Mouse (Mus musculus): ENCODE measurements around the gene Ankle2. TPM values are rescaled to one million over a fixed set of nuclear protein-coding genes. Genes with fewer than 3 reads are reported as not detected.

The Ankle2 gene
- polyA plus RNA-seq, 1 experiment from 2014 or later: 39.8 TPM

GRCm38 (mm10) chr5:110281984-110282383 is 51.2 kb downstream of the Ankle2 start:
- no peak overlapping the region for H3K4me3 ChIP-seq (ENCODE audit: low read depth, low read length)
- peaks cover 16% of the 10 kb centered on the region for H3K27me3 ChIP-seq (ENCODE audit: insufficient read depth, low read length)
- 77% methylated on average over 2 of the region's 2 CpGs for WGBS
- no peaks in the 10 kb centered on the region for H3K36me3 ChIP-seq (ENCODE audit: insufficient read depth)
- no peaks in the 10 kb centered on the region for H3K9me3 ChIP-seq (ENCODE audit: low read depth, low read length)
- peaks cover 4% of the 10 kb centered on the region; the same call in 1 of the 2 replicates for H3K4me1 ChIP-seq (ENCODE audit: insufficient read depth)
- no peak for DNase-seq
- H3K27ac ChIP-seq (ENCODE audit: low read depth): no peak overlapping the region
- no peak for TF ChIP-seq CTCF (IDR thresholded peaks at IDR 0.05; ENCODE audit: low read depth)
- no peak for ATAC-seq (ENCODE audit: insufficient read depth)
- H3K9ac ChIP-seq: no peak overlapping the region
- no peak overlapping the region for H3K4me2 ChIP-seq

- no peak overlapping the region for H3K27ac ChIP-seq (ENCODE audit: low read depth)
- peaks cover 7% of the 10 kb centered on the region for H3K36me3 ChIP-seq (ENCODE audit: insufficient read depth)
- H3K4me2 ChIP-seq: peak overlapping the region; percentile 97
- peaks cover 4% of the 10 kb centered on the region; the same call in 1 of the 2 replicates for H3K4me1 ChIP-seq (ENCODE audit: insufficient read depth)
- no peak overlapping the region for H3K9ac ChIP-seq
- peak; percentile 58 for TF ChIP-seq CTCF (IDR thresholded peaks at IDR 0.05; ENCODE audit: low read depth)
- DNase-seq (peak; percentile 77), ATAC-seq (ENCODE audit: insufficient read depth) (no peak)
- H3K9me3 ChIP-seq (ENCODE audit: low read depth, low read length): no peaks in the 10 kb centered on the region
- peak overlapping the region; percentile 72; the same call in 1 of the 2 replicates for H3K4me3 ChIP-seq (ENCODE audit: low read depth, low read length)
- peaks cover 16% of the 10 kb centered on the region for H3K27me3 ChIP-seq (ENCODE audit: insufficient read depth, low read length)
- WGBS: 16% methylated on average over 4 of the region's 4 CpGs
Observed at GRCm38 (mm10) chr5:110284536-110284935, 53.7 kb downstream of the Ankle2 start.

- no peaks in the 10 kb centered on the region for H3K9me3 ChIP-seq (ENCODE audit: low read depth, low read length)
- no peak for TF ChIP-seq CTCF (IDR thresholded peaks at IDR 0.05; ENCODE audit: low read depth)
- peaks cover 4% of the 10 kb centered on the region; the same call in 1 of the 2 replicates for H3K4me1 ChIP-seq (ENCODE audit: insufficient read depth)
- DNase-seq: peak; percentile 2
- H3K4me2 ChIP-seq: peak overlapping the region; percentile 97
- peaks cover 16% of the 10 kb centered on the region for H3K27me3 ChIP-seq (ENCODE audit: insufficient read depth, low read length)
- no peak overlapping the region for H3K27ac ChIP-seq (ENCODE audit: low read depth)
- 4% methylated on average over 15 of the region's 15 CpGs for WGBS
- peak overlapping the region; percentile 72 for H3K4me3 ChIP-seq (ENCODE audit: low read depth, low read length)
- no peak for ATAC-seq (ENCODE audit: insufficient read depth)
- H3K36me3 ChIP-seq (ENCODE audit: insufficient read depth): peaks cover 13% of the 10 kb centered on the region
- H3K9ac ChIP-seq: peak overlapping the region; percentile 51; the same call in 1 of the 2 replicates
Observed at GRCm38 (mm10) chr5:110285156-110285555, 54.4 kb downstream of the Ankle2 start.

DNA sequence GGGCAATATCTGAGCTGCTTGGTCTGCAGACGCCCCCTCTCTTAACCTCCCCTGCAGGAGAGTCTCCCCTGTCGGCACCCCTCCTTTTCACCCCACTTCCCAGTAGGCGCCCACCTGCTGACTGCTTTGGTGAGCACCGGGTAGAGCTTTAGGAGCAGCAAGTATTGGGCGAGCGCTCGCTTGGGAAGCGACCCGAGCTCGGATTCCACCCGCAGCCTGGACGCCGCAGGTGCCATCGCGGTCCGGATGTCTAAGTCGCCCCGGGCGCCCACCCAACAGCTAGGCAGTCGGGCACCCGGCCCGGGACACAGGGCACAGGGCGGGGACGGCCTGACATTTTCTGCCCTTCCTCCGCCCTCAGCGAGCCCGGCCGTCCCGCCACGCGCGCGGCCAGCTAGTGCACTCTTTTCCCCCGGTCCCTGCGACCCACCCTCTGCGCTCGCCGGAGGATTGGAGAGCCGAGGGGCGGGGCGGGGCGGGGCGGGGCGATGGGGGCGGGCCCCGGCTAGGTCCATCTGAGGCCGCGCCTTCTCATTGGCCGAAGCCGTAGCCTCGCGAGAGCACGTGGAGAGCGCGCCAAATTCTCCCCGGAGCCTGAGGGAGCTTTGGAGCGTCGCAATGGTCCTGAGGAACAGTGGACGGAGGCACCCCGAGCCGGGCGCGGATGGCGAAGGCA is 55.1 kb downstream of the Ankle2 start, which contains the start of the genes Pxmp2 and Pole:
TSS of gene Pxmp2 (minus strand) at position 417 of the 676 bp plus-strand sequence.
TSS of gene Pole (plus strand) at position 537 of the 676 bp plus-strand sequence.
- H3K4me1 ChIP-seq (ENCODE audit: insufficient read depth): peaks cover 4% of the 10 kb centered on the region; the same call in 1 of the 2 replicates
- peak within 1 kb of the TSS; percentile 97 for H3K4me2 ChIP-seq
- DNase-seq: peak; percentile 98
- H3K27ac ChIP-seq (ENCODE audit: low read depth): peak within 1 kb of the TSS; percentile 80
- peak within 1 kb of the TSS; percentile 83 for H3K9ac ChIP-seq
- no peak for TF ChIP-seq CTCF (IDR thresholded peaks at IDR 0.05; ENCODE audit: low read depth)
- under 1% methylated on average over 64 of the region's 64 CpGs for WGBS
- peak; percentile 99 for ATAC-seq (ENCODE audit: insufficient read depth)
- H3K36me3 ChIP-seq (ENCODE audit: insufficient read depth): peaks cover 21% of the 10 kb centered on the region
- peaks cover 16% of the 10 kb centered on the region for H3K27me3 ChIP-seq (ENCODE audit: insufficient read depth, low read length)
- peak within 1 kb of the TSS; percentile 72 for H3K4me3 ChIP-seq (ENCODE audit: low read depth, low read length)
- no peaks in the 10 kb centered on the region for H3K9me3 ChIP-seq (ENCODE audit: low read depth, low read length)

GRCm38 (mm10) chr5:110286446-110287083 is 55.8 kb downstream of the Ankle2 start:
- Histone ChIP-seq H3K4me3 (ENCODE audit: low read depth, low read length) (peak overlapping the region; percentile 72), H3K27me3 (ENCODE audit: insufficient read depth, low read length) (peaks cover 16% of the 10 kb centered on the region), H3K9ac (peak overlapping the region; percentile 83), H3K36me3 (ENCODE audit: insufficient read depth) (peaks cover 27% of the 10 kb centered on the region), H3K4me2 (peak overlapping the region; percentile 97), H3K9me3 (ENCODE audit: low read depth, low read length) (no peaks in the 10 kb centered on the region), H3K4me1 (ENCODE audit: insufficient read depth) (peaks cover 4% of the 10 kb centered on the region; the same call in 1 of the 2 replicates), H3K27ac (ENCODE audit: low read depth) (peak overlapping the region; percentile 80)
- 2% methylated on average over 30 of the region's 31 CpGs for WGBS
- no peak for TF ChIP-seq CTCF (IDR thresholded peaks at IDR 0.05; ENCODE audit: low read depth)
- DNase-seq (no peak), ATAC-seq (ENCODE audit: insufficient read depth) (peak; percentile 83)

GRCm38 (mm10) chr5:110287084-110287475 is 56.3 kb downstream of the Ankle2 start:
- no peak for TF ChIP-seq CTCF (IDR thresholded peaks at IDR 0.05; ENCODE audit: low read depth)
- Histone ChIP-seq H3K9ac (peak overlapping the region; percentile 83), H3K4me2 (peak overlapping the region; percentile 97), H3K27ac (ENCODE audit: low read depth) (no peak overlapping the region), H3K4me1 (ENCODE audit: insufficient read depth) (peaks cover 4% of the 10 kb centered on the region; the same call in 1 of the 2 replicates), H3K9me3 (ENCODE audit: low read depth, low read length) (no peaks in the 10 kb centered on the region), H3K36me3 (ENCODE audit: insufficient read depth) (peaks cover 32% of the 10 kb centered on the region), H3K27me3 (ENCODE audit: insufficient read depth, low read length) (peaks cover 16% of the 10 kb centered on the region), H3K4me3 (ENCODE audit: low read depth, low read length) (peak overlapping the region; percentile 72)
- ATAC-seq (ENCODE audit: insufficient read depth): no peak
- WGBS: 58% methylated on average over 2 of the region's 2 CpGs
- DNase-seq: no peak

DNA sequence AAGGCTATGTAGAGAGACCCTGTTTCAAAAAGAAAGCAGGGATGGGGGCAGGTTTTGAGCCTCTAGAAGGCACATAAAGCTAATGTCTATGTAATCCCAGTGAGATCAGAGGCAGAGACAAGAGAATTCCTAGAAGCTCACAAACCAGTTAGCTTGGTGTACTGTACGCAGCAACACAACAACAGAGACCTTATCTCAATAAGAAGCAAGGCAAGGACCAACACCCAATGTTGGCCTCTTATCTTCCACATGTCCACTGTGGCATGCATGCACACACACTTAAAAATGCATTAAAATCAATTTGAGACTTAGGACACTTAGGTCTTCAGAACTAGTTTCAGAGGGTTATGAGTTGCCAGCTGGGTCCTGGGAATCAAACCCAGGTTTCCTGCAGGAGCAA is 60.8 kb downstream of the Ankle2 start:
- Histone ChIP-seq H3K4me3 (ENCODE audit: low read depth, low read length) (no peak overlapping the region), H3K4me2 (no peak overlapping the region), H3K36me3 (ENCODE audit: insufficient read depth) (peaks cover 71% of the 10 kb centered on the region), H3K27me3 (ENCODE audit: insufficient read depth, low read length) (no peaks in the 10 kb centered on the region), H3K27ac (ENCODE audit: low read depth) (no peak overlapping the region), H3K4me1 (ENCODE audit: insufficient read depth) (no peaks in the 10 kb centered on the region), H3K9ac (no peak overlapping the region), H3K9me3 (ENCODE audit: low read depth, low read length) (no peaks in the 10 kb centered on the region)
- 92% methylated on average over 1 of the region's 1 CpGs for WGBS
- ATAC-seq (ENCODE audit: insufficient read depth): no peak
- no peak for DNase-seq
- no peak for TF ChIP-seq CTCF (IDR thresholded peaks at IDR 0.05; ENCODE audit: low read depth)
